Mouse (Mus musculus): ENCODE data around the gene Prss27.

DNA sequence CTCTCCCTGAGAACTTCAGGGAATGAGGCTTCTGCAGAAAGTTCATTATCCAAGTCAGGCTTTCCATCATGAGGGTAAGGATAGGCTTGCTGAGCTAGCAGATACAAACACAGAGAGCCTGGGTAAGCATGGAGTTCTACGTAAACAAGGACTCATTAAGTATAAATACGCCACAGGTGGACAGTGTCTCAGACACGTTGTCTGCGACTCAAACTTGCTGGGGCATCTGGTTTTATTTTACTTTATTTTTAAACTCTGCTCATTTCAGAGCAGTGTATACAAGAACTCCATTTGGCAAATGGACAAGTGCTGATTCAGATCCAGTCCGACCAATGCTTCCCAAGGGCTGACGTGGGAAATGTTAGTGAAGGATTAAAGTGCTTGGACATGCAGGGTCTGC lies 17.2 kb upstream of the Prss27 start:
- TF ChIP-seq POLR2A (IDR thresholded peaks at IDR 0.05; ENCODE audit: low read depth, low read length) (no peak), CTCF (IDR thresholded peaks at IDR 0.05; ENCODE audit: extremely low read depth, insufficient read length, insufficient replicate concordance, low read depth, low read length) (no peak)

Data from small intestine, adult 2 months (tissue).